26 mouse cellular contexts compared by ENCODE assay signal in the genomic region with DNA sequence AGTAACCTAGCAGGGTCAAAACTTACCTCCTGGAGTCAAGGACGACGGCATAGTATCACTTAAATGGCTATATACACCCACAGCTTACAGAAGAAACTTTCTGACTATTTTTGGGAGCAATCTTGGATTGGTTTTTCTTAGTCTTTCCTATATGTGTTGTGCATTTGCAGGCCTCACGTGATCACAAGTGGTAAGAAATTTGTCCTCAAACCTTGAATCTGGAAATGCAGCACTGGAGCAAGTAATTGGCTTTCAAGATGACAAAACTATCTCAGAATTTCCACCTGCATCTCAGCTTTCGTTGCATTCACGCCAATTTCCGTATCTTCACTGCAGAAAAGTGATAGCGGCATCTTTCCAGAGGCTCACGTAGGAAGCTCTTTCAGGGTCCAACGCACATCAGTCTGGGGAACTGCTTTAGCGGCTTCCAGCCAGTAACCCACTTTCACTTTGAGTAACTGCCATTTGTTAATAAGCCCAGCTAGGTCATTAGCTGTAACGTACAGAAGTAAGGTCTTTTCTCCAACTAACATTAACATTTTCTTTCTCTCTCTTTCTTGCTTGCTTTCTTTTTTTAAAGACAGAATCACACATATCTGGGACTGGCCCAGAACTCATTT. TPM values are rescaled to one million over a fixed set of nuclear protein-coding genes. Genes with fewer than 3 reads are reported as not detected.
DNase-seq lines count a peak whose midpoint lies in the region; ATAC-seq and TF ChIP-seq lines count a peak whose summit lies in the region.
"Had no signal": no experiment of that assay in that cellular context is flagged by ENCODE, and none has a peak within 500 bp of the region (broad histone marks: within the 10 kb centered on the region; RNA-seq: fewer than 3 reads in every experiment).

No protein-coding gene starts in this region.

- H3K4me1 ChIP-seq in bone marrow macrophage, adult 2 months (ENCODE audit: control insufficient read depth, insufficient read depth, low read length): peaks cover 15% of the 10 kb centered on the region
- no peaks in the 10 kb centered on the region for H3K4me1 ChIP-seq in midbrain, embryonic 15.5 days
- H3K4me1 ChIP-seq: embryonic facial prominence, embryonic 15.5 days; heart, embryonic 13.5 days; limb, embryonic 12.5 days; midbrain, embryonic 12.5 days had no signal

- no peak overlapping the region for H3K9ac ChIP-seq in midbrain, embryonic 15.5 days
- H3K9ac ChIP-seq: embryonic facial prominence, embryonic 15.5 days; heart, embryonic 13.5 days; limb, embryonic 12.5 days; liver, postnatal 0 days; midbrain, embryonic 12.5 days had no signal

- no peak for TF ChIP-seq CTCF in bone marrow macrophage, adult 2 months (IDR thresholded peaks at IDR 0.05; ENCODE audit: low read depth, low read length)

- no peaks in the 10 kb centered on the region for H3K36me3 ChIP-seq in midbrain, embryonic 15.5 days (replicated peaks)
- H3K36me3 ChIP-seq: embryonic facial prominence, embryonic 15.5 days; heart, embryonic 13.5 days; limb, embryonic 12.5 days; midbrain, embryonic 12.5 days had no signal

- WGBS in midbrain, embryonic 15.5 days: 71% methylated on average over 11 of the region's 11 CpGs

- DNase-seq in A20 (ENCODE audit: low read depth, low spot score): peak; percentile 61
- peak; percentile 14 for DNase-seq in CD4-positive, CD25-positive, alpha-beta regulatory T cell, adult 2 months (ENCODE audit: low read depth, low spot score)
- no peak for DNase-seq in urinary bladder, postnatal 36 days (ENCODE audit: low spot score in 2 of 2)
- DNase-seq in urinary bladder, postnatal 4 days (ENCODE audit: low spot score in 2 of 2): no peak
- DNase-seq: adrenal gland, adult 2 months; cerebellum, adult 18-20 months; cerebellum, postnatal 25 days; gastrocnemius, postnatal 25 days; heart, adult 2 months; heart, postnatal 14 days; kidney, postnatal 36 days; layer of hippocampus, postnatal 36 days; liver, postnatal 0 days; thymus, postnatal 36 days had no signal

- no peak overlapping the region for H3K4me2 ChIP-seq in midbrain, embryonic 15.5 days
- H3K4me2 ChIP-seq: embryonic facial prominence, embryonic 15.5 days; heart, embryonic 13.5 days; limb, embryonic 12.5 days; liver, embryonic 11.5 days; midbrain, embryonic 12.5 days had no signal

- TF ChIP-seq POLR2A in bone marrow macrophage, adult 2 months (IDR thresholded peaks at IDR 0.05; ENCODE audit: borderline replicate concordance, low read depth, low read length): no peak

- no peak overlapping the region for H3K4me3 ChIP-seq in bone marrow macrophage, adult 2 months (ENCODE audit: insufficient read depth, low read length)
- H3K4me3 ChIP-seq in midbrain, embryonic 15.5 days: no peak overlapping the region
- H3K4me3 ChIP-seq: embryonic facial prominence, embryonic 15.5 days; heart, adult 2 months; heart, embryonic 13.5 days; limb, embryonic 12.5 days; midbrain, embryonic 12.5 days had no signal

- H3K27me3 ChIP-seq in midbrain, embryonic 15.5 days (replicated peaks): peaks cover 5% of the 10 kb centered on the region; the same call in 1 of the 2 replicates
- H3K27me3 ChIP-seq: embryonic facial prominence, embryonic 15.5 days; heart, embryonic 13.5 days had no signal

- ATAC-seq in megakaryocyte, adult 5-6 weeks (ENCODE audit: poor library complexity, severe bottlenecking): peak; percentile 39; the same call in 1 of the 2 replicates
- no peak for ATAC-seq in midbrain, embryonic 15.5 days (replicated peaks)
- ATAC-seq: forebrain, embryonic 16.5 days; intestine, embryonic 16.5 days; liver, postnatal 0 days; lung, postnatal 0 days; Patski had no signal

- H3K27ac ChIP-seq in bone marrow macrophage, adult 2 months (ENCODE audit: insufficient read depth, low read depth, low read length): peak overlapping the region; percentile 76
- no peak overlapping the region for H3K27ac ChIP-seq in midbrain, embryonic 15.5 days
- H3K27ac ChIP-seq: embryonic facial prominence, embryonic 15.5 days; heart, adult 2 months; heart, embryonic 13.5 days; limb, embryonic 12.5 days; midbrain, embryonic 12.5 days had no signal

- H3K9me3 ChIP-seq in midbrain, embryonic 15.5 days: no peaks in the 10 kb centered on the region
- H3K9me3 ChIP-seq: embryonic facial prominence, embryonic 15.5 days; heart, embryonic 13.5 days; limb, embryonic 12.5 days; midbrain, embryonic 12.5 days had no signal

RNA-seq across cellular contexts. Expression of gene Ap1s2, which starts 40.0 kb away (rescaled TPM):
- polyA plus RNA-seq in bone marrow macrophage, adult 2 months (2012; ENCODE audit: insufficient read depth, insufficient read length, missing spikeins): 241 and 251 TPM in 2 replicates
- 353 and 406 TPM in 2 replicates for total RNA-seq in megakaryocyte, adult 5-6 weeks (2015)
- 207 and 221 TPM in 2 replicates for total RNA-seq in megakaryocyte, adult 5-6 weeks (2017)
- 89.3 and 101 TPM in 2 replicates for polyA plus RNA-seq in midbrain, embryonic 15.5 days (2015; fragmentation: Nextera tagmentation; extraction: Ambion mirVana)

Comparison
In these comparisons a context has a peak if more than half of its experiments do, and no peak if none do; other contexts are left out.
1. DNase-seq: peak in A20 (single experiment) and CD4-positive, CD25-positive, alpha-beta regulatory T cell, adult 2 months (single experiment); none in urinary bladder, postnatal 36 days (0 of 2) and urinary bladder, postnatal 4 days (0 of 2).